In the genomic region with DNA sequence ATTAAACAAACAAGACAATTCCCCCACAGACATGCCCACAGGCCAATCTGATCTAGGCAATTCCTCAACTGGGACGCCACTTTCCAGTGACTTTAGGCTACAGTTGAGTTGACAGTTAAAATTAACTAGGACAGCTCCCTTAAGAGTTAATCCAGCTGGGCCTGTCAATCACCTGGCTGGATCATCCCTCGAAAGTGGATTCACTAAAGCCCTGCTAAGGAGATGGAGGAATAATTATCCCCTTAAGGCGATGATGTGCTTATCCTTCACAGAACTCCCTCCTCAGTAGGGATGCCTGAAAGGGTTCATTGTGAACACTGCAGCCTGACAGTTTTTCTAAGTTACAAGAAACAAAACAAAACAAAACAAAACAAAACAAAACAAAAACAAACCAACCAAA, we compare ENCODE assay signal across 21 mouse cellular contexts. TPM values are rescaled to one million over a fixed set of nuclear protein-coding genes. Genes with fewer than 3 reads are reported as not detected.
DNase-seq lines count a peak whose midpoint lies in the region; TF ChIP-seq lines count a peak whose summit lies in the region.
"Had no signal": no experiment of that assay in that cellular context is flagged by ENCODE, and none has a peak within 500 bp of the region (broad histone marks: within the 10 kb centered on the region; RNA-seq: fewer than 3 reads in every experiment).

No protein-coding gene starts in this region.

- peak overlapping the region; percentile 48 for H3K27ac ChIP-seq in layer of hippocampus, adult 2 months
- H3K27ac ChIP-seq: embryonic facial prominence, embryonic 13.5 days; embryonic facial prominence, embryonic 15.5 days; forebrain, embryonic 10.5 days; forebrain, embryonic 12.5 days had no signal

- no peak for DNase-seq in layer of hippocampus, adult 2 months (ENCODE audit: low spot score in 2 of 2)
- no peak for DNase-seq in layer of hippocampus, adult 9-11 months
- DNase-seq in retina, postnatal 1 day: peak; percentile 85
- DNase-seq in retina, embryonic 14.5 days (ENCODE audit: low spot score): no peak
- DNase-seq in thymus, postnatal 10 days (ENCODE audit: low spot score in 2 of 2): no peak
- DNase-seq: adrenal gland, adult 2 months; adrenal gland, postnatal 10 days; adrenal gland, postnatal 25 days; cerebellum, adult 11 months; cerebellum, adult 8-10 months; cerebellum, adult 9-11 months; cerebellum, postnatal 36 days; embryo, embryonic 11 days had no signal

- no peak overlapping the region for H3K4me3 ChIP-seq in layer of hippocampus, adult 2 months
- H3K4me3 ChIP-seq: embryonic facial prominence, embryonic 13.5 days; embryonic facial prominence, embryonic 15.5 days; erythroblast, embryonic 14.5 days; forebrain, embryonic 10.5 days; forebrain, embryonic 12.5 days had no signal

- no peak for TF ChIP-seq CTCF in layer of hippocampus, adult 2 months (conservative IDR thresholded peaks at IDR 0.05)

RNA-seq across cellular contexts. Expression of a gene that starts 4.1 kb away (rescaled TPM):
- 1 to 10 TPM in 1 of 2 experiments, not detected in 1; 1.7 TPM for total RNA-seq in layer of hippocampus, adult 2 months (2021)
- total RNA-seq: common myeloid progenitor, adult 5-6 weeks; MEL had no signal

RNA-seq across cellular contexts. Expression of a gene that starts 21.5 kb away (rescaled TPM):
- total RNA-seq in layer of hippocampus, adult 2 months (2021): 10 to 100 TPM; 37.9 to 41.9 TPM
- total RNA-seq: common myeloid progenitor, adult 5-6 weeks; MEL had no signal

RNA-seq across cellular contexts. Expression of a gene that starts 23.6 kb away (rescaled TPM):
- 100 to 1,000 TPM in 1 of 2 experiments, 10 to 100 TPM in 1; 90.9 to 114 TPM for total RNA-seq in layer of hippocampus, adult 2 months (2021)
- total RNA-seq: ES-E14, MEL had no signal

RNA-seq across cellular contexts. Expression of a gene that starts 29.3 kb away (rescaled TPM):
- 100 to 1,000 TPM; 117 to 121 TPM for total RNA-seq in layer of hippocampus, adult 2 months (2021)
- total RNA-seq: common myeloid progenitor, adult 5-6 weeks; ES-E14; MEL had no signal

RNA-seq across cellular contexts. Expression of a gene that starts 34.5 kb away (rescaled TPM):
- 1 to 10 TPM; 2.9 to 7.1 TPM for total RNA-seq in layer of hippocampus, adult 2 months (2021)
